Mouse (Mus musculus) midbrain, embryonic 11.5 days (tissue): Measurements from ENCODE around the gene Eef1akmt3. TPM values are rescaled to one million over a fixed set of nuclear protein-coding genes. Genes with fewer than 3 reads are reported as not detected.

Experiments used
- ATAC-seq: fragments of 200-750 bp; cut with Nextera tagmentation; 2 replicates; pipeline ENCODE4 v1.8.0; 2017; ENCODE audit warnings: moderate TSS enrichment, moderate library complexity; ENCODE audit not compliant: low FRiP score
- DNase-seq: peaks from one replicate; pipeline ENCODE4 v3.0.0; 2015; ENCODE audit warnings: low spot score; ENCODE audit errors: missing footprints
- H3K27ac ChIP-seq: fragments of 300-500 bp; sonication (generic); 2 replicates; pipeline ENCODE4 v1.5.1; 2014; ENCODE audit warnings: low read depth, low read length
- H3K27me3 ChIP-seq: fragments of 300-500 bp; sonication (generic); 2 replicates; pipeline ENCODE4 v1.6.1; 2014; ENCODE audit warnings: mild to moderate bottlenecking, low read length, moderate library complexity, mixed read lengths; ENCODE audit not compliant: control insufficient read depth, insufficient read depth
- H3K36me3 ChIP-seq: fragments of 300-500 bp; sonication (generic); 2 replicates; pipeline ENCODE4 v1.6.1; 2014; ENCODE audit warnings: mild to moderate bottlenecking, low read length, moderate library complexity, mixed read lengths; ENCODE audit not compliant: control insufficient read depth, insufficient read depth
- H3K4me1 ChIP-seq: fragments of 300-500 bp; sonication (generic); 2 replicates; pipeline ENCODE4 v1.6.1; 2014; ENCODE audit warnings: low read length; ENCODE audit not compliant: control insufficient read depth, insufficient read depth
- H3K4me2 ChIP-seq: fragments of 300-500 bp; sonication (generic); 2 replicates; pipeline ENCODE4 v1.6.1; 2014; ENCODE audit warnings: mild to moderate bottlenecking, moderate library complexity
- H3K4me3 ChIP-seq: fragments of 300-500 bp; sonication (generic); 2 replicates; pipeline ENCODE4 v1.5.1; 2014; ENCODE audit warnings: low read depth, low read length
- H3K9ac ChIP-seq: fragments of 300-500 bp; sonication (generic); 2 replicates; pipeline ENCODE4 v1.6.1; 2014; ENCODE audit warnings: low read length
- H3K9me3 ChIP-seq: fragments of 300-500 bp; sonication (generic); 2 replicates; pipeline ENCODE4 v1.6.1; 2016; ENCODE audit warnings: low read length; ENCODE audit not compliant: control insufficient read depth
- whole genome bisulfite sequencing: fragments of 180-500 bp; shearing (Covaris S2); extraction: QIAGEN DNeasy Blood & Tissue Kit; methylation state at CpG from one replicate; pipeline ENCODE4 v1.1.7; 2014; 5-methylcytosine and 5-hydroxymethylcytosine counted together
- polyA plus RNA-seq: library from polyadenylated mRNA; unstranded; fragments of >200 nt; fragmentation: Nextera tagmentation; extraction: Ambion mirVana; gene quantifications from 2 replicates; pipeline ENCODE4 v1.2.1, GENCODE M21; 2014

Eef1akmt3 gene
- polyA plus RNA-seq, 1 experiment from 2014 or later, result 0.11 TPM

DNA sequence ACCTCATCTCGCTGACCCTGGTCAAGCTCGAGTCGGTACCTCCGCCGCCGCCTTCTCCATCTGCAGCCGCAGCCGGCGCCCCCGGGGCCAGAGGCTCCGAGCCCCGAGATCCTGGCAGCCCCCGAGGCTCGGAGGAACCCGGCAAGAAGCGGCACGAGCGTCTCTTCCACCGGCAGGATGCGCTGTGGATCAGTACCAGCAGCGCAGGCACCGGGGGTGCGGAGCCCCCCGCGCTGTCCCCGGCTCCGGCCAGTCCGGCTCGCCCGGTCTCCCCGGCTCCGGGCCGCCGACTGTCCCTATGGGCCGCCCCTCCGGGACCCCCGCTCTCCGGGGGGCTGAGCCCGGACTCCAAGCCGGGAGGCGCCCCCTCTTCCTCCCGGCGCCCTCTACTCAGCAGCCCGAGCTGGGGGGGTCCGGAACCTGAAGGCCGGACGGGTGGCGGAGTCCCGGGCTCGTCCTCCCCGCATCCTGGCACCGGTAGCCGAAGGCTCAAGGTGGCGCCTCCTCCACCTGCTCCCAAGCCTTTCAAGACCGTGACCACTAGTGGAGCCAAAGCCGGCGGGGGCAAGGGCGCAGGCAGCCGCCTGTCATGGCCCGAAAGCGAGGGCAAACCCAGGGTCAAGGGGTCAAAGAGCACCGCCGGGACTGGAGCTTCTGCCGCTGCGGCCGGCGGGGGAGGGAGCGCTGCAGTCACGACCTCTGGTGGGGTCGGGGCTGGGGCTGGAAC, 38.5 kb upstream of the Eef1akmt3 start:
- DNase-seq (peak; percentile 91), ATAC-seq (peak; percentile 16)
- no peaks in the 10 kb centered on the region for H3K9me3 ChIP-seq
- H3K27ac ChIP-seq, result no peak overlapping the region; the same call in 1 of the 2 replicates
- H3K36me3 ChIP-seq, result no peaks in the 10 kb centered on the region
- H3K4me2 ChIP-seq, result peak overlapping the region; percentile 100
- H3K4me1 ChIP-seq, result peaks cover 36% of the 10 kb centered on the region
- H3K4me3 ChIP-seq, result peak overlapping the region; percentile 68
- WGBS, result under 1% methylated on average over 52 of the region's 70 CpGs
- H3K27me3 ChIP-seq, result peaks cover 38% of the 10 kb centered on the region
- peak overlapping the region; percentile 75 for H3K9ac ChIP-seq

DNA sequence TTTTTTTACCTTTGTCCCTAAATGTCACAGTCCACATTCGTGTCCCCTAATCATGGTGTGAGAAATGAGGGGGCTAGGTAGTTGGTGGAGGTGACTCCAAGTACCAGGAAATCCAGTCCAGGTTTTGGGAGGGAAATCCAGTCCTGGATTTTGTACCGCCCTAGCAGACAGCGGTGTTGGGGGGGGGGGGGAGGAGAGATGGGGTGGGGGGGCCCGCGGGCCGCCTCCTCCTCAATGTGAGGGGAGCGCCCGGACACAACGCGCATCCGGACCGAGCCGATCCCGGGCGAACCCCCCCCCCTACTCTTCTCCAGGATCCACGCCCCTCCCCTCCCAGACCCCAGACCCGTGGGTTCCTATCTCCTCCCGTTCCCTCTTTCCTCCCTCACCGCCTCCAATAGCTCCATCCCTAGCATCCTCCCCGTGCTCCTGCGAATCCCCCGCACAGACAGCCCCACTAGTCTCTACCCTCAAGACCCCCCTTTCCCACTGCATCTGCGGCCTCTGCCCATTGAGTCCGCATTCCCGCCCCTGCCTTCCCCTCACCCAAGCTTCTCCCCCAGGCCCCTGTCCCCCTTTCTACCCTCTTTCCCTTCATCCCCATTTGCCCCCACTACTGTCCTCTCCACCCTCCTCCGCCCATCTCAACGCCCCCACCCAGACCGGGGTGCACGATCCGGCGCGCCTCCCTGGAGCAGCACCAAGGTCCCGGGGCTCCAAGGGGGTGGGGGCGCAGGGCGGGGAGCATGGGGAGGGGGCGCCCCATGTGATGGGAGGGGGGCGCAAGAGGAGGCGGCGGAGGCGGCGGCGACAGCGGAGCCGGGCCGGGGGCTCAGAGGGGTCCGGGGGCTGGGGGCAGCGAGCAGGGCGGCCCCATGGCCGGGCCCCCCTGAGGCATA, 37.6 kb upstream of the Eef1akmt3 start:
- H3K4me2 ChIP-seq, result peak overlapping the region; percentile 100
- ATAC-seq (peak; percentile 77), DNase-seq (peak; percentile 95)
- under 1% methylated on average over 33 of the region's 49 CpGs for WGBS
- H3K36me3 ChIP-seq, result no peaks in the 10 kb centered on the region
- peak overlapping the region; percentile 25; the same call in 1 of the 2 replicates for H3K27ac ChIP-seq
- H3K4me1 ChIP-seq, result peaks cover 36% of the 10 kb centered on the region
- peaks cover 38% of the 10 kb centered on the region for H3K27me3 ChIP-seq
- peak overlapping the region; percentile 75 for H3K9ac ChIP-seq
- peak overlapping the region; percentile 68 for H3K4me3 ChIP-seq
- no peaks in the 10 kb centered on the region for H3K9me3 ChIP-seq

DNA sequence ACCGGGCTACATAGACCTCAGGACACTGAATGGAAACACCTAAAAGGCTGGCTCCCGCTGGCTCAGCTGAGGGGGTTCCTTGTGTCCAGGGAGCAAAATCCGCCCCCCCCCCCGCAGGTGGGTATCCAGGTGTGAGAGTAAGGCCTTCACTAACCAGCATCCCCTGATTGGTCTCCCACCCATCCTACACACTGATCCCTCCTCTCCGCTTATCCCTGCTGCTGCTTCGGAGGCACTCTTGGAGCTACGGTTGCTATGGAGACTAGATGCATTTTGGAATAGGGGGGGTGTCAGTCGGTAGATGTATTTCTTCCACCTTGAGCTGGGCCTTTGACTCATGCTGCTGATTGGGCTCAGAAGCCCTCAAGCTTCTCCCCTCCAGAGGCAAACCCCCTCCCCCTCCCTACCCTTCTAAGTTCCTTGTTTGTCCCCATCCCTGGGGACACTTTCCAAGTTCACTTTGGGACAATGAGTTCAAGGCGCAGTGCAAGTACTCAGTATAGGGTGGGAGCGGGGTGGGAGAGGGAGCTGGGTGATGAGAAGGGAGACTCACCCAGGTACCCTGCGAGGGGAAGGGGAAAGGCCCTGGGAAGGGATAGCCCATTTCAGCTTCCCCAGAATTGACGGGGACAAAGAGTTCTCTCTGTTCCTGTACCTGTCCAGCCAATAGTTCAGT, 36.8 kb upstream of the Eef1akmt3 start:
- no peak overlapping the region for H3K9ac ChIP-seq
- peak overlapping the region; percentile 100 for H3K4me2 ChIP-seq
- no peaks in the 10 kb centered on the region for H3K9me3 ChIP-seq
- 1% methylated on average over 12 of the region's 12 CpGs for WGBS
- peaks cover 35% of the 10 kb centered on the region for H3K27me3 ChIP-seq
- no peak overlapping the region for H3K27ac ChIP-seq
- H3K4me1 ChIP-seq, result peaks cover 33% of the 10 kb centered on the region
- H3K36me3 ChIP-seq, result no peaks in the 10 kb centered on the region
- DNase-seq, result peak; percentile 98
- H3K4me3 ChIP-seq, result peak overlapping the region; percentile 68
- ATAC-seq, result peak; percentile 33; the same call in 1 of the 2 replicates

DNA sequence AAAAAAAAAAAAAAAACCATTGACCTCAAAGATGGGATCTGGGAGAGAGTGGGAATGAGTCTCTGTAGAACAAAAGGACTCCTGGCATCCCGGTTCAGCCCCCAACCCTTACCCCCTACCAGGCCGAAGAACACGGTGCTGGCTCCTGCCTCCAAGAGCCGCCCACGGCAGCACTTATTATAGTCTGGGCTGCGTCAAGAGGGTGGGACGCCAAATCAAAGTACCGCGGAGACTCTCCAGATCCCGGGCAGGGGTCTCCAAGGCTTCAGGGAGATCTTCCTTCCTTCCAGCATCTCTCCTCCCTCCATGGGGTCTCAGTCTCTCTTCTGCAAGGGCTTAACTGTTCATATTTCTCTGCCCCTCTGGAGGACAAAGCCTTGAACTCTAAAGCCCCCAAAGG, 36.2 kb upstream of the Eef1akmt3 start:
- Histone ChIP-seq H3K9me3 (no peaks in the 10 kb centered on the region), H3K4me2 (0 out of 2 replicates have a peak overlapping the region, but pooled peaks have one; percentile 10), H3K27ac (no peak overlapping the region; the same call in 1 of the 2 replicates), H3K4me3 (no peak overlapping the region), H3K27me3 (peaks cover 30% of the 10 kb centered on the region), H3K4me1 (peaks cover 32% of the 10 kb centered on the region), H3K36me3 (no peaks in the 10 kb centered on the region), H3K9ac (no peak overlapping the region)
- WGBS, result 4% methylated on average over 10 of the region's 10 CpGs
- DNase-seq (peak; percentile 81), ATAC-seq (no peak)

DNA sequence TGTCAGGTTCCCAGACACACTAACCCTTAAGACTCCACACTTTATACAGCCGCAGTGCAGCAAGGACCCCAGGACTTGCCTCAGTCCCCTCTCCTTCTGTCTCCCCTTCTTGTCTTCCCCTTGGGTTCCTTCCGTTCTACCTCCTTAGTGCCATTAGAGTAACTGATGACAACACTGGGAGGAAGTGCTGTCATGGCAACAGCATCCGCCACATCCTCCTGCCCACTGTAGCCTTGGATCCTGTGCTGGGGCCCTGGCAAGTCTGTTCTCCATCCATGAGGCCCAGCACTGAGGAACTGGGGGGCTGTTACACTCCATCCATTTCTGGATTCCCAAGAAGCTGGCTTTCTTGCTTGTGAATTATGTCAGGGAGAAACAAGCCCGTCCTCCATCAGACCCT, 34.8 kb upstream of the Eef1akmt3 start:
- DNase-seq (no peak), ATAC-seq (no peak)
- no peak overlapping the region for H3K4me3 ChIP-seq
- 57% methylated on average over 4 of the region's 4 CpGs for WGBS
- no peak overlapping the region for H3K27ac ChIP-seq
- H3K4me2 ChIP-seq, result no peak overlapping the region
- peaks cover 19% of the 10 kb centered on the region for H3K27me3 ChIP-seq
- H3K9me3 ChIP-seq, result no peaks in the 10 kb centered on the region
- H3K4me1 ChIP-seq, result peaks cover 24% of the 10 kb centered on the region
- no peak overlapping the region for H3K9ac ChIP-seq
- no peaks in the 10 kb centered on the region for H3K36me3 ChIP-seq

DNA sequence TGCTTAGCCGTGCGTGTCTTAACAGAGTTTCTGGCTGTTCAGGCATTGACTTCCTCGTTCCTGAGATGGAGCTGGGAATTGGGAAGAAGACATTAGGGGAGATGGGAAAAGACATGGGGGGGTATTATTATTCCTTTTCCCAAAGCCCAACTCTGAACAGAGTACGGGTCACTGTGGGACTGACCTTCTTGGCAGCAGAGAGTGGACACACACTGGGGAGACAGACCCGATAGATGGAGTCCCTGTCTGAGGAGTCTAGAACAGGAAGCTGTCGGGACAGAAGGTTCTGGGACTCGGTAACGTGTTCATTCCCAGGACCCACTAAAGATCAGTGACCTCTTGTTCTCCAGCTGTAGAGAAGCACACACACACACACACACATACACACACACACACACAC, 34.3 kb upstream of the Eef1akmt3 start:
- no peak for DNase-seq
- peaks cover 15% of the 10 kb centered on the region for H3K27me3 ChIP-seq
- no peak overlapping the region for H3K4me3 ChIP-seq
- no peak overlapping the region for H3K4me2 ChIP-seq
- 83% methylated on average over 8 of the region's 8 CpGs for WGBS
- no peak for ATAC-seq
- no peak overlapping the region for H3K9ac ChIP-seq
- no peak overlapping the region for H3K27ac ChIP-seq
- H3K9me3 ChIP-seq, result no peaks in the 10 kb centered on the region
- H3K36me3 ChIP-seq, result no peaks in the 10 kb centered on the region
- H3K4me1 ChIP-seq, result peaks cover 19% of the 10 kb centered on the region

DNA sequence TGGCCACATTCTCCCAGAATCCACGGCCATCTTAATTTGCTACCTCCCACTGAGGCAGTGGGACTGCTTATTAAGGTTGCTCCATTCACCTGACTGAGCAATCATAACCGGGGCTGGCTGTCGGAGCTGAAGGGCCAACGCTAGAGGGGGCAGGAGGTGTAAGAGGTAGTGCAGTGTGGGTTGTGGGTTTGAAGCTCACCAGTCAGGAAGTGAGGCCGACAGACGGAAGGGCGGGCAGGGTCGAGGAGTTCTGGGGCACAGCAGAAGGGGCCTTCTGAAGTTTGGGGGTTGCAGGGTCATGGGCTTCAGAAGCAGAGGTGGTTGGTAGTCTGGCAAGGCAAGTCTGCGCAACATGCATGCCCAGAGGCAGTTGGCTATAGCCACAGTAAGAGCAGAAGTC, 33.8 kb upstream of the Eef1akmt3 start, which contains the start of gene Agap2:
TSS of gene Agap2 (plus strand) at position 205 of the 400 bp plus-strand sequence.
- no peaks in the 10 kb centered on the region for H3K9me3 ChIP-seq
- peaks cover 15% of the 10 kb centered on the region for H3K4me1 ChIP-seq
- 68% methylated on average over 9 of the region's 9 CpGs for WGBS
- no peak for DNase-seq
- H3K27ac ChIP-seq, result no peak within 1 kb of the TSS
- no peaks in the 10 kb centered on the region for H3K36me3 ChIP-seq
- H3K4me2 ChIP-seq, result no peak within 1 kb of the TSS
- H3K27me3 ChIP-seq, result peaks cover 9% of the 10 kb centered on the region
- no peak within 1 kb of the TSS for H3K9ac ChIP-seq
- H3K4me3 ChIP-seq, result no peak within 1 kb of the TSS
- ATAC-seq, result no peak

GRCm38 (mm10) chr10:127073981-127074380, 32.7 kb upstream of the Eef1akmt3 start:
- DNase-seq (no peak), ATAC-seq (no peak)
- no peak overlapping the region for H3K4me3 ChIP-seq
- H3K36me3 ChIP-seq, result no peaks in the 10 kb centered on the region
- no peak overlapping the region for H3K4me2 ChIP-seq
- 97% methylated on average over 1 of the region's 1 CpGs for WGBS
- H3K4me1 ChIP-seq, result peaks cover 18% of the 10 kb centered on the region
- H3K9ac ChIP-seq, result no peak overlapping the region
- H3K27me3 ChIP-seq, result no peaks in the 10 kb centered on the region
- no peak overlapping the region for H3K27ac ChIP-seq
- H3K9me3 ChIP-seq, result no peaks in the 10 kb centered on the region
